Mouse (Mus musculus) urinary bladder, adult 2 months (tissue): ENCODE measurements at regions not wholly inside any gene's neighbourhood (a gene's known extent, or its start where the extent isn't known, plus 50 kb on each side); places are given as distances from the start of the nearest gene placed in this dataset.

Experiments
- DNase-seq: peaks from one replicate; pipeline ENCODE4 v3.0.0; 2022; ENCODE audit warnings: low spot score

DNA sequence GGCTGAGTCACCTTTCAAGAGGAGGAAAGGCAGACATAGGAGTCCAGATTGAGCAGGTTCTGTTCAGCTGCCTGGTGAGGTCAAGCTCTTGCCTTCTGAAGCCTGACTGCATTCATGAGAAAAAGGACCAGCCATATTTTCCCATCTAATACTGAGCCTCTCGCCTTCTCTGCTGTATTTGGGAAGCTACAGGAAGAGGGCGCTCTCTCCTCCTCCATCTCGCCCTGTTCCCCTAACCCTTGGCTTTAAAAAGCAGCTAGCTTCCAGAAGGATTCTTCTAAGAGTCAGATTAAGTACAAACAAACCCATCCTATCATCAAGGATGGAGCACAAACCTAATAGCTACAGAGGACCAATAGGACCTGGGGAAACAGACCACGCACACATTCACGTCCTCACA lies 98.3 kb downstream of the Foxb1 start:
- no peak for DNase-seq

- no peak for DNase-seq
Measured at GRCm38 (mm10) chr9:69658276-69658675, 102.5 kb downstream of the Foxb1 start.

- DNase-seq = no peak
Measured at GRCm38 (mm10) chr9:69656053-69656452, 104.7 kb downstream of the Foxb1 start.

- DNase-seq = no peak
Measured at GRCm38 (mm10) chr9:69652106-69652505, 108.6 kb downstream of the Foxb1 start.

GRCm38 (mm10) chr9:69651608-69652007 lies 109.1 kb downstream of the Foxb1 start:
- DNase-seq = no peak

DNA sequence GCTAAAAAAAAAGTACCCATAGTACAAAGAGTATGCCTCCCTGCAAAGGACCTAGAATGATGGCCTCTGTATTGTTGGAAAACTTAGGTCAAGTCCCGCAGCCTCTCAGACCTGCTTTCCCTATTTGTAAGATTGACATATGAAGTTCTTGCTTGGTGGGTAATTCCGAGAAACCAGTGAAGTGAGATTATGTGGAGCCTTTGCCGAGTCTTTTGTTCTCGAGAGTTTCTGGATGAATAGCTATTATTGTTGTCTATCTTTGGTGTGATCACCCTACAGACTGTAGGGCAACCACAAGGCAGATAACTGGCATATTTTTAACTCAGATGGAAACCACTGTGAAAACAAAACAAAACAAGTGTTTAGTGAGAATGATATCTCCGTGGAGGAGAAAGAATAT lies 118.1 kb downstream of the Foxb1 start:
- no peak for DNase-seq

GRCm38 (mm10) chr9:69623312-69623711 lies 137.4 kb downstream of the Foxb1 start:
- peak; percentile 41 for DNase-seq

- no peak for DNase-seq
Measured at GRCm38 (mm10) chr9:69621006-69621405, 139.7 kb downstream of the Foxb1 start.

- DNase-seq = no peak
Measured at GRCm38 (mm10) chr9:69617328-69617727, 143.4 kb downstream of the Foxb1 start.

DNA sequence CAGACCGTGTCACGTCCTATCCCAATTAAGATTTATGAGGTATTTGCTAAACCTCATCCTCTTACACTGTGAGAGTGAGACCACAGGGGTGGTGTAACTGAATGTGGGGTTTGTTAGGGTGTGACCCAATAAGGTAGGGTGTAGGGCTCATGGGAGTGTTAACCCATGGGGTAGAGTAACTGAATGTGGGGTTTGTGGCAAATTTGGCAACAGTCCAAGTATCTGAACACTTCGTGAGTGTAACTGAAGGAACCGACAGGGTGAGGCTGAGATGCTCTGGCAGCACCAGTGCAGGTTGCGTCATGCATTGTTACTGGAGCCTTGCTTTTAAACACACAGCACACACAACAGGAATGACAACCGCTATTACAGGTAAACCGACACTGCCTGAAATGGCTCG lies 144.1 kb downstream of the Anxa2 start:
- DNase-seq = no peak

DNA sequence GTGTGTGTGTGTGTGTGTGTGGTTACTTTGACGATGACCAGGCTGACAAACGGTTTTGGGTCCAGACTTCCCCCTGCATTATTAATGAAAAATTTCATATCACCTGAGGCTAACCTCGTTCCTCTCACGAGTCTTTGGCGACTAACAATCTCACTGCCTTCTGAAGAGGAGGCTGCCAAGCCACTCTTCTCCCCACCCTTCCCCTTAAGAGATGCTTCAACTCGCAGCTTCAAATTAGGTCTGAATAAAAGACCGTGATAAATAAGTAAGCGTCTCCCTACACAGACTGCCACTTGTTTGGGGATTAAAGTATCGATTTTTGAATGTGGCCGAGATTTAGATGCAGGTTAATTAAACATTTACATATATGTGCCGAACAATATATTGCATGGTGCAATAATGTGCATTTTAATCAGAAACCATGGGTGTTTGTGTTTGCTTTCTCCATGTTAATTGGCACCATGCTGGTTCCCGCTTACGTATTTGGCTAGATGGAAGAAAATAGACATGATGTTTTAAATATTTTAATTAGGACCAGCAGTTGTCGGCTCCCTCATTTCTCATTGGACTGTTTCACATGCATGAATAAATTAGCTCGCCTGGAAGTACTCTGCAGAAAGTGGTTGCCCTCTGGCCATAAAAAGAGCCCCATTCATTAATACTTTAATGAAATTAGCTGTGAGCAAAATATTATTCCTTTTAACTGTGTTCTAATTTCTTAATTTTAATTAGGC lies 139.1 kb downstream of the Anxa2 start:
- DNase-seq = no peak

DNA sequence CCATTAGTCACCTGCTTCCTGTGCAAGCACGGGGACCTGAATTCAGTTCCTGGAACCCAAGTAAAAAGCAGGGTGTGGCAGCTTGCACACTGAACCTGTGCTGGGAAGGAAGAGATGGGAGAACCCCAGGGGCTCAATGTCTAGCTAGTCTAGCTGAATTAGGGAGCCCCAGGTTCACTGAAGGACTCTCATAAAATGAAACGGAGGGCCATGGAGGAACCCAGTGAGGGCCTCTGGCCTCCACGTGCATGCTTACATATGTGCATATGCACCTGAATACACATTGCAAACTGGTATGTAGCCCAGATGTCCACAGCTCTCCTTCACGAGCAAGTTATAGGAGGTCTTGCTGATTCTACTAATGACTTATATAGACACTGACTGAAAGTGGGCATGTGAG lies 135.4 kb downstream of the Anxa2 start:
- DNase-seq = no peak

- DNase-seq = no peak
Measured at GRCm38 (mm10) chr9:69587096-69587495, 133.7 kb downstream of the Anxa2 start.

GRCm38 (mm10) chr9:69581236-69581635 lies 127.8 kb downstream of the Anxa2 start:
- no peak for DNase-seq

GRCm38 (mm10) chr9:69577661-69578405 lies 124.4 kb downstream of the Anxa2 start:
- no peak for DNase-seq

- no peak for DNase-seq
Measured at GRCm38 (mm10) chr9:69575386-69575785, 122.0 kb downstream of the Anxa2 start.

- no peak for DNase-seq
Measured at GRCm38 (mm10) chr9:69568631-69569230, 115.3 kb downstream of the Anxa2 start.

GRCm38 (mm10) chr9:69568222-69568621 lies 114.8 kb downstream of the Anxa2 start:
- DNase-seq = no peak

DNA sequence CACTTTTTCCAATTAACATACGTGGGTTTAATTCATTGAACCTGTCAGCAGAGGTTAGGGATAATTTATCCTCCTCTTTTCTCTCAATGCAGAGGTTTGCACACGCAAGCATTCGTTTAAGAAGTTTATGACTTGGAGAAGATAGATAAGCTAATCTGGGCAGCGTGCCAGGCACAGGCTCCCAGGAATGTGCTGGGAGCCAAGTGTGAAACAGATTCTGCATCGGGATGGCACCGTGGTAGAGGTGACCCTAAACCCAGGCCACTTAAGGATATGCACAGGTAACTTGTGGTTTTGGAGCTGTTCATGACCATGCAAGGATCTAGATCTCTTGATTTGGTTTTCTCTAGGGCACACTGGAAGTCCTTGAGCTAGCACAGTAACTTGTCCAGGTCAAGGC lies 113.6 kb downstream of the Anxa2 start:
- DNase-seq = no peak

- DNase-seq = no peak
Measured at GRCm38 (mm10) chr9:69543241-69543640, 89.8 kb downstream of the Anxa2 start.
